Mouse (Mus musculus): ENCODE data around the gene Arhgef19. TPM values are rescaled to one million over a fixed set of nuclear protein-coding genes. Genes with fewer than 3 reads are reported as not detected.

Arhgef19 gene
- total RNA-seq, 2 experiments from 2014 or later = 11.6 to 14.7 TPM

DNA sequence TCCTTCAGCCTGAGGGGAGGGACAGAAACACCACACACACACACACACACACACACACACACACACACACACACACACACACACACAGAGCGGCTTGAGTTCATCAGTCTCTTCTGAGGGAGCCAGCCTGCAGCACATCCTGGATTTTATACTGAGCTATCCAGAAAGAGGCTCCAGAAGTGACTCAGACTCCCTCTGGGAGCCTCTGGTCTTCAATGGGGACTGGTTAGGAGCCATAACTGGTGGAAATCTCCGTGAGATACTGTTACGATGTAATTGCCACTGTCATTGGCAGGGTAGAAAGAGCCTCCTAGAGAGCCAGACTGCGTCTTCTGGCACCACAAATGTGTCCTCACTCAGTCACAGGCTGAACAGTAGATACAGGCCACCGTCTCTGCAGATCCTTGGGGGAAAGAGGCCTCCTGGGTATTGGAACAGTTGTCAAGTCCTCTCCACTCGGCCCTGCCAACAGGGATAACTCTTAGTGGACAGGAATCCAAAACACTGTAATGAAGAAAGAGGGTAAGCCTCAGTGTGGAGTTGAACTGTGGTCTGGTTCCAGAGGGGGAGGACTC is 3.7 kb upstream of the Arhgef19 start:
- intact Hi-C loops (cut with DNase I) = no loop called here
- DNase-seq = no peak

- DNase-seq = no peak
- intact Hi-C loops (cut with DNase I) = no loop called here
Observed at GRCm38 (mm10) chr4:141236856-141237255, 2.4 kb upstream of the Arhgef19 start.

DNA sequence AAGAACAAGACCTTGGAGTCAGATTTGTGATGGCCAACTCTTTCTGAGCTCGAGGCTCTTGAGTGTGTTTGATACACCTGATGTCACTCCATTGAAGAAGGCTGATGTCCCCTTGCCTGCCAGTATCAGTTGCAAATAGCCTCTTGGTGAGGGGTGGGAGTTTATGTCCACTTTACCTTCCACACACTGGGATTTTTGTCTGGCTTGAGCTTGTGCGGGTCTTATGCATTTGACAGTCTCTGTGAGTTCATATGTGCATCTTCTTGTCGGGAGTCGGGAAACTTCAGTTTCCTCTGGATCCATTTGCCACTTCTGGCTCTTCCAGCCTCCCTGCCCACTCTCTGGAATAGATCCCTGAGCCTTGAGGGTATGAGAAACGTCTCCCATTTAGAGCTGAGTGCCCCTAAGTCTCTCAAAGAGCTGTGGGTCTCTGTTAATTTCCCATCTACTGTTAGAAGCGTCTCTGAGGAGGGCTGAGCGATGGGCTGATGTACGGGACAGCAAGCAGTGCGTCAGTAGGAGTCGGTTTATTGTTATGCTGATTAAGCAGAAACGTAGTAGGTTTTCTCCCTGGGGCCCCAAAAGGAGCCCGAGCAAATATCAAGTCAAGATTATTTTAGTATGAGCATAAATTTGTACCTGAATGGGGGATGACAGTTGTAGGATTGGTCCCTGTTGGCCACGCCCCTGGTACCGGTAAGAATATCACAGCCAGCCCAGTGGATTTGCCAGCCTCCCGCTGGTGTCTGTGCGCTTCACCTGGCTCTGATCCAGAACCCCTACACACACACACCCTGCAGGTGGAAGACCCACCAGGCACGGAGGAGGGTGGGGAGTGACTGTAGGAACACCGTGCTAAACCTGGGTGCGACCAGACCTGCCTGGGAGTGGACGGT is 559 bp upstream of the Arhgef19 start:
- no peak for DNase-seq
- intact Hi-C loops (cut with DNase I) = no loop called here

- intact Hi-C loops (cut with DNase I) = no loop called here
- peak in 1 of 2 experiments; percentile 31 for DNase-seq
Observed at GRCm38 (mm10) chr4:141240617-141241016, 1.3 kb downstream of the Arhgef19 start.

GRCm38 (mm10) chr4:141241861-141242260 is 2.6 kb downstream of the Arhgef19 start:
- intact Hi-C loops (cut with DNase I) = no loop called here
- no peak for DNase-seq

DNA sequence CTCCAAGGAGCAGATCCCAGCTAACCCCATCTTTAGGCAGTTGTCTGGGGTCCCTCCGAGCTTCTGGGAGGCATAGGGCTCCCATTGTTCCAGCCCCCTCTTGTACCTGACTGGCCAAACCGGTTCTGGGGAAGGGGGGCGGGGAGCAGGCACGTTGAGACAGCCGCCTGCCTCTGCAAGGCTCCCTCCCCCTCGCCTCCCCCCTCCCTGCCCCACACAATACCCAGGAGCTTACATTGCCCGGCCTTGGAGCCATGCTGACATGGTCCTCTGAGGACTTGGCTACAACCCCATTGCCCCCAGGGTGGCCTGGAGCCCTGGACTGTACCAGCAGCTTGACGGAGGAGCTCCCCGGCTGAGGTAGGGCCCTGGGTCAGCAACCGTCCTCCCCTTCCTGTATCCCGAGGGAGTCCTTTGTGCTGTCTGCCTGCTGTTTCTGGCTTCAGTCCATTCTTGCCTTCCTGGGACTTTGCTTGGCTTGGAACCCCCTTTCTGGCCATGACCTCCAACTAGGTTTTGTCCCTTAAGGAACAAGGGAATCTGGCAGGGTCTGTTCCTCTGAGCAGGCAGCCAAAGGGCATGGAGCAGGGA is 3.4 kb downstream of the Arhgef19 start:
- intact Hi-C loops (cut with DNase I) = no loop called here
- DNase-seq = peak in 1 of 2 experiments; percentile 30

GRCm38 (mm10) chr4:141243636-141244035 is 4.3 kb downstream of the Arhgef19 start:
- intact Hi-C loops (cut with DNase I) = no loop called here
- no peak for DNase-seq

DNA sequence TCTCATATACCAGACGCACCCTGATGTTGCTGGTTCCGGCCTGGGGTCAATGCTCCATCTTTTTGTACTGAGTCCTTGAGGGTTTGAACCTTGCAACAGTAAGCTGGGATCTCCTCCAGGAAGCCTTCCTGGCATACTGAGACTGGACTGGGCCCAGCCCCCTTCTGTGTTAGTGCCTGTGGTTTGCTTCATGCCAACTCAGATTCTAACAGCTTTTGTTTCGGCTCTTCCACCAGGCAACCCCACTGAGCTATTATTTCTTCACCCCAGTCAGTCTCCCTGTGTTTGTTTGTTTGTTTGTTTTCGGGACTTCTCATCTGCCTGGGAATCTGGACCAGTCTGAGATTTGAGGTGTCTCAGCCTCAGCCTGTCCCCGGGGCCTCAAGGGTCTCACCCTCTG is 5.1 kb downstream of the Arhgef19 start:
- intact Hi-C loops (cut with DNase I) = no loop called here
- no peak for DNase-seq

DNA sequence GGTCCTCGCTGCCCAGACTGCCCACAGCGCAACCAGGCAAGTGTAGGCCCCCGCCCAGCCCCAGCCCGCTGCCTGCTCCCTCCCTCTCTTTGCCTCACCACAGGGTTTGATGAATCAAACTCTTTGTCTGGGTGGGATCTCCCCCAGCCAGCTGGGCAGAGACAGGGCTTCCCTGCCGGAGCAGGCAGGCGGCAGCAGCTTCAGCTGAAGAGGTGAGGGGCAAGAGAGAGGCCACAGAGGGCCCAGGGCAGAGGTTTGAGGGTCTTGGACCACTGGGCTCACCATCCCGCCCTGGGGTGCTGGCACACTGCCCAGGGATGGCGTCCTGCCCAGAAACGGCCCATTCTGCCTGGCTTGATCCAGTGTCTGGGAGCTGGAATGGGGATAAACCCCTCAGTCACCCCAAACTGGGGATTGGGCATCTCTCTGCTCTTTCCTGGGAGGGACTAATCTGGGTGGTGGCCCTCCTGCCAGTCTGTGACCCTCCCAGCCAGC is 5.7 kb downstream of the Arhgef19 start:
- DNase-seq = peak; percentile 46 to 80
- intact Hi-C loops (cut with DNase I) = no loop called here

DNA sequence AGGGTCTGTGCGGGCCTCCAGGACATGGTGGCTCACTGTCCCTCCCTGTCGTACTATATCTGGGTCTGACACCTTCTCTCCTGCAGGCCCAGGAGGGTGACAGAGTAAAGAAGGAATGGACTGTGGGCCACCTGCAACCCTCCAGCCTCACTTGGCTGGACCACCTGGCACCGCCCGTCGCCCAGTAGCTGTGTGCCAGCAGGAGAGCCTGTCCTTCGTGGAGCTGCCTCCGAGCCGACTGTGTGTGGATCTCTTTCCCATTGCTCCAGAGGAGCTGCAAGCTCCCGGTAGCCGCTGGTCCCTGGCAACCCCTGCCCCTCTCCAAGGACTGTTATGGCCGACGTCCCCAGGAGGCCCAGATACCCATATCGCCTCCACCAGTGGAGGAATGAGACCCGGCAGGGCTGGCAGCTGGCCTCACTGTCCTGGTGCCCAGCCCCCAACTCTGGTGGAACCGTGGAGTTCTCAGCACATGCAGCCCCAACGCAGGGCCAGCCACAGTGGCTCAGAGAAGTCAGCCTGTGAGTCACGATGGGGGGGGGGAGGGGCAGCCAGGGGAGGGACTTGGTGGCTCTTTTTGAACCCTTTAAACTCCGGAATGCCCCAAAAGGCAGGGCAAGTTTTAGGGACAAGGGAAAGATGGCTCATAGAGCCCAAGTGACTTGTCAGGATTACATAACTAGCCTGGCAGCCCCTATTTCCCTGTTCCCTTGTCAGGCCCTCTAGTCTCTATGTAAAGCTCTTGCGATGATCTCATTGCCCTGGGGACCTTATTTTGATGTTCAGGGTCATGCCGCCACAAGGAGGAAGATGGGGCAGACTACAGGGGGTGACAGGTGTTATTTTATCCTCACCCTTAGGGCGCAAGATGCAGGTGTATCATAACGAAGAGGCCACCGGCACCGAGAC is 7.0 kb downstream of the Arhgef19 start:
- peak in 1 of 2 experiments; percentile 35 for DNase-seq
- intact Hi-C loops (cut with DNase I) = no loop called here

GRCm38 (mm10) chr4:141246998-141247350 is 7.7 kb downstream of the Arhgef19 start:
- DNase-seq = no peak
- intact Hi-C loops (cut with DNase I) = no loop called here

DNA sequence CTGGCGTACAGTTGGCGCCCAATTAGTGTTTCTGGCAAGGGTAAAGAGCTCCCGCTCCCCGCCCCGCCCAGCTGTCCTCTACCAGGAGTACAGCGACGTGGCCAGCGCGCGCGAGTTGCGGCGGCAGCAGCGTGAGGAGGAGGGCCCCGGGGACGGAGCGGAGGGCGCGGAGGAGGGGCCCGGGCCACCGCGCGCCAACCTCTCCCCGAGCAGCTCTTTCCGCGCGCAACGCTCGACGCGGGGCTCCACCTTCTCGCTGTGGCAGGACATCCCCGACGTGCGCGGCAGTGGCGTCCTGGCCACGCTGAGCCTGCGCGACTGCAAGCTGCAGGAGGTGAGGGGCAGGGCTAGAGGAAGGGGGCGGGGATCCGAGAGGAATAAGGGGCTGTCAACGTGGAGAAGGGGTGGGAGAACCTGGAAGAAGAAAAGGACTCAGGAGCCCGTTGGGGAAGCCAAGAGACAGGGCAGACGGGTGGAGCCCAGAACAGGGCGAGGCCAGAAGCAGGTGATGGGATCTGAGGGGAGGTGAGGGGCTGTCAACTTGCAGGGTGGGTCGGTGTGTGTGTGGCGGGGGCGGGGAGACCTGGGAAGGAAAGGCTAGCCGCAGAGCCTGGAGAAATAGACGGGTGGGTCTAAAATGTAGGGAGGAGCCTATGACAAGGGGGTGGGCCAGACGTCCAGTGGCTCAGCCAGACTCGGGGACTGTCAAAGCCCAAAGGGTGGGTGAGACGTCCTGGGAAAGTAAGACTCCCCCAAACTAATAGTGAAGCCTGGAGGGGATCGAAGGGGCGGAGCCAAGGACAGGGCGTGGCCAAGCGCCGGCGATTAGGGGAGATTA is 8.7 kb downstream of the Arhgef19 start:
- DNase-seq = peak; percentile 52 to 58
- intact Hi-C loops (cut with DNase I) = no loop called here

DNA sequence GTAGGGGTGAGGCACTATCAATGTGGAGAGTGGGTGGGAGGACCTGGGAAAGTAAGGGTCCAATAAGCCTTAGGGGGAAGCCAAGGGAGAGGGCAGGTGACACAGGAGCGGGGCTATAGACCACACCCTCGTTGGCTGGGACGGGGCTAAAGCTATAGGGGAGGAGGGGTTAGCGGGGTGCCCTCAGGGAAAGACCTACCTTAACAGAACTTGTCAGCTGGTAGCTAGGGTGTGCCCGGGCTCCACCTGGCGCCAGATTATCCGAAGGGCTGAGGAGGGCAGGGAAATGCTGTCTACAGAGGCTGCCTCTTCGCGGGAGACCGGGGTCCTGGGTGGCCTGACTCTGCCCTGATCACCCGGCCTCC is 9.3 kb downstream of the Arhgef19 start:
- intact Hi-C loops (cut with DNase I) = no loop called here
- DNase-seq = no peak

- no peak for DNase-seq
- intact Hi-C loops (cut with DNase I) = no loop called here
Observed at GRCm38 (mm10) chr4:141249383-141249782, 10.1 kb downstream of the Arhgef19 start.

DNA sequence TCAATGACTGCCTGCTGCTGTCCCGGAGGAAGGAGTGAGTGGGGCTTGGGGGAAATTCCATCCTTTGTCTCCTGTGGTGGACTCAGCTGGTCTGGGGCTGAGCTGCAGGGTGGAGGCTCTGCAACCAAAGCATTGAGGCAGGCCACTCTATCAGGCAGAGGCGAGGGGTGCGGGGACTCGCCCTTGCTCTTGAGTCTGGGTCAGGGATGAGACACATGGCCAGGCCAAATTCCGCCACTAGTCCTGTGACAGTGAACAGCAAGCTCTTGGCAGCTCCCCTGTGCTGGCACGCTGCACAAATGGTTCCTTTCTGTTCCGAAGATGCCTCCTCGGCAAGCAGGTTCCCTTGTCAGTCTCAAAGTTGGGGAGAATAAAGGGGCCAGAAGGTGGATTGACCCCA is 11.8 kb downstream of the Arhgef19 start:
- intact Hi-C loops (cut with DNase I) = no loop called here
- peak; percentile 67 to 81 for DNase-seq

GRCm38 (mm10) chr4:141252641-141253040 is 13.3 kb downstream of the Arhgef19 start:
- intact Hi-C loops (cut with DNase I) = no loop called here
- DNase-seq = no peak

DNA sequence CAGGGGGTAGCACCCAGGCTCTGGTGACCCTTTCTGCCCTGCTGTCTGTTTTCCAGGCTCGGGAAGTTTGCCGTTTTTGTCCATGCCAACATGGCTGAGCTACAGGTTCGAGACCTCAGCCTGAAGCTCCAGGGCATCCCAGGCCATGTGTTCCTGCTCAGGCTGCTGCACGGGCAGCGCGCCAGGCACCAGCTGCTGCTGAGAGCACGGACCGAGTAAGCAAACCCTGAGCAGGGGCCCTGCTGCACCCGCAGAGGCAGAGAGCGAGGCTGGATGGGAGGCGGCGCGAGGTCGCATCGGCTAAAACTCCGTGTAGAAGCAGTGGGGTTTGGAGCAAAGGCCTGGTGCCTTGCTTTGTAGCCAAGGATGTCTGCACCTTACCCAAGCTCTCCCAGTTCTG is 14.9 kb downstream of the Arhgef19 start:
- intact Hi-C loops (cut with DNase I) = no loop called here
- DNase-seq = peak; percentile 75 to 76

DNA sequence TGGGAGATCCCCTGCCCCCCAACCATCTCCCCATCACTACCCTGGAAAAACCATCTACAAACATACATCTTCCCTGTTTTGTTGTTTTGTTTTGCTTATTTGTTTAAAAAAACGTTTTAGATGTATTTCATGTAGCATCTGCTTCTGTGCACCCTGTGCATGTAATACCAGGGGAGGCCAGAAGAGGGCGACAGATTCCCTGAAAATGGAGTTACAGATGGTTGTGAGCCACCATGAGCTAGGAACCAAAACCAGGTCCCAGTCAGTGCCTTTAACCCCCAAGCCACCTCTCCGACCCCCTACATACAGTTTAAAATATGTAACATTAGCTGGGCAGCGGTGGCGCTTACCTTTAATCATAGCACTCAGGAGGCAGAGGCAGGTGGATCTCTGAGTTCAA is 18.1 kb downstream of the Arhgef19 start:
- DNase-seq = no peak
- intact Hi-C loops (cut with DNase I) = no loop called here

GRCm38 (mm10) chr4:141259413-141259812 is 20.1 kb downstream of the Arhgef19 start:
- intact Hi-C loops (cut with DNase I) = no loop called here

More at GRCm38 (mm10) chr4:141259413-141259812, 20.1 kb downstream of the Arhgef19 start:
- DNase-seq = no peak
